In genomic region chr17:9976866-9977421, GRCm38 (mm10) we compare ENCODE assay signal across 26 mouse cellular contexts.
DNase-seq lines count a peak whose midpoint lies in the region; ATAC-seq and TF ChIP-seq lines count a peak whose summit lies in the region.
"Had no signal": no experiment of that assay in that cellular context is flagged by ENCODE, and none has a peak within 500 bp of the region (broad histone marks: within the 10 kb centered on the region; RNA-seq: fewer than 3 reads in every experiment).

No protein-coding gene starts in this region.

- no peaks in the 10 kb centered on the region for H3K9me3 ChIP-seq in heart, embryonic 11.5 days (replicated peaks; ENCODE audit: control insufficient read depth, low read length)
- no peaks in the 10 kb centered on the region; the same call in 1 of the 2 replicates for H3K9me3 ChIP-seq in heart, embryonic 14.5 days (ENCODE audit: control insufficient read depth, low read length)
- H3K9me3 ChIP-seq in heart, postnatal 0 days (replicated peaks; ENCODE audit: control insufficient read depth, low read length), result no peaks in the 10 kb centered on the region
- no peaks in the 10 kb centered on the region for H3K9me3 ChIP-seq in hindbrain, postnatal 0 days (ENCODE audit: low read length)
- H3K9me3 ChIP-seq: embryonic facial prominence, embryonic 12.5 days; embryonic facial prominence, embryonic 15.5 days; hindbrain, embryonic 12.5 days; hindbrain, embryonic 15.5 days; intestine, embryonic 15.5 days had no signal

- H3K27ac ChIP-seq in heart, embryonic 11.5 days (ENCODE audit: low read depth, low read length), result peak overlapping the region; percentile 84
- peak overlapping the region; percentile 54 to 77 for H3K27ac ChIP-seq in heart, embryonic 14.5 days (replicated peaks in 1 of 2; ENCODE audit: control insufficient read depth in 1 of 2, insufficient read depth in 1 of 2, low read depth in 2 of 2, low read length in 2 of 2)
- peak overlapping the region; percentile 1; the same call in 1 of the 2 replicates for H3K27ac ChIP-seq in heart, postnatal 0 days (ENCODE audit: low read depth)
- H3K27ac ChIP-seq in hindbrain, postnatal 0 days, result no peak overlapping the region
- H3K27ac ChIP-seq: embryonic facial prominence, embryonic 12.5 days; embryonic facial prominence, embryonic 15.5 days; hindbrain, embryonic 12.5 days; hindbrain, embryonic 15.5 days; intestine, embryonic 15.5 days had no signal

- H3K36me3 ChIP-seq in heart, embryonic 11.5 days (ENCODE audit: control insufficient read depth, insufficient read depth, low read length), result no peaks in the 10 kb centered on the region
- H3K36me3 ChIP-seq in heart, embryonic 14.5 days (ENCODE audit: control insufficient read depth, insufficient read depth, low read length), result no peaks in the 10 kb centered on the region
- H3K36me3 ChIP-seq in heart, postnatal 0 days (replicated peaks; ENCODE audit: control insufficient read depth, insufficient read depth, low read length), result no peaks in the 10 kb centered on the region
- H3K36me3 ChIP-seq in hindbrain, postnatal 0 days (ENCODE audit: insufficient read depth, low read length), result no peaks in the 10 kb centered on the region
- H3K36me3 ChIP-seq: embryonic facial prominence, embryonic 12.5 days; embryonic facial prominence, embryonic 15.5 days; hindbrain, embryonic 12.5 days; hindbrain, embryonic 15.5 days; intestine, embryonic 15.5 days had no signal

- no peak for DNase-seq in heart, postnatal 25 days (ENCODE audit: low spot score)
- no peak for DNase-seq in heart, postnatal 10 days
- DNase-seq in heart, postnatal 0 days (ENCODE audit: low spot score), result peak; percentile 14
- no peak for DNase-seq in heart, postnatal 4 days
- DNase-seq in ZHBTc4 (ENCODE audit: low read depth, low spot score), result peak; percentile 60
- no peak for DNase-seq in hindbrain, postnatal 0 days (ENCODE audit: low spot score)
- DNase-seq: adrenal gland, adult 2 months; adrenal gland, postnatal 14 days; cerebellum, adult 11 months; cerebellum, adult 2 months; cerebellum, adult 9-11 months; cerebellum, postnatal 25 days; forebrain, postnatal 0 days; gastrocnemius, adult 2 months; gastrocnemius, postnatal 14 days; kidney, adult 11 months; kidney, adult 9 months had no signal

- WGBS in heart, embryonic 11.5 days (ENCODE audit: insufficient replicate concordance), result 39% methylated on average over 4 of the region's 4 CpGs
- 23% methylated on average over 4 of the region's 4 CpGs for WGBS in heart, embryonic 14.5 days
- WGBS in heart, postnatal 0 days, result 45% methylated on average over 4 of the region's 4 CpGs
- 97% methylated on average over 4 of the region's 4 CpGs for WGBS in hindbrain, postnatal 0 days

- no peaks in the 10 kb centered on the region for H3K27me3 ChIP-seq in heart, embryonic 11.5 days (ENCODE audit: control insufficient read depth, insufficient read depth, low read length)
- no peaks in the 10 kb centered on the region for H3K27me3 ChIP-seq in heart, embryonic 14.5 days (ENCODE audit: control insufficient read depth, insufficient read depth, low read length)
- no peaks in the 10 kb centered on the region for H3K27me3 ChIP-seq in heart, postnatal 0 days (ENCODE audit: control insufficient read depth, insufficient read depth, low read length)
- H3K27me3 ChIP-seq in hindbrain, postnatal 0 days (ENCODE audit: insufficient read depth, low read length), result no peaks in the 10 kb centered on the region
- H3K27me3 ChIP-seq: embryonic facial prominence, embryonic 12.5 days; embryonic facial prominence, embryonic 15.5 days; hindbrain, embryonic 12.5 days; hindbrain, embryonic 15.5 days; intestine, embryonic 15.5 days had no signal

- H3K4me2 ChIP-seq in heart, embryonic 11.5 days, result peak overlapping the region; percentile 46
- peak overlapping the region; percentile 37 for H3K4me2 ChIP-seq in heart, embryonic 14.5 days (ENCODE audit: low read length)
- H3K4me2 ChIP-seq in heart, postnatal 0 days (ENCODE audit: low read depth, low read length), result no peak overlapping the region
- H3K4me2 ChIP-seq in hindbrain, postnatal 0 days (ENCODE audit: low read depth, low read length), result no peak overlapping the region
- H3K4me2 ChIP-seq: embryonic facial prominence, embryonic 12.5 days; embryonic facial prominence, embryonic 15.5 days; hindbrain, embryonic 12.5 days; hindbrain, embryonic 15.5 days had no signal

- peak; percentile 59; the same call in 1 of the 2 replicates for ATAC-seq in heart, embryonic 11.5 days (replicated peaks; ENCODE audit: insufficient number of reproducible peaks, low FRiP score, low TSS enrichment)
- peak; percentile 32; the same call in 1 of the 2 replicates for ATAC-seq in heart, embryonic 14.5 days (ENCODE audit: insufficient number of reproducible peaks, insufficient read depth, low FRiP score, low read depth)
- peak; percentile 65 for ATAC-seq in heart, postnatal 0 days (ENCODE audit: insufficient read depth, low read depth)
- ATAC-seq in hindbrain, postnatal 0 days, result no peak
- ATAC-seq: CD4-positive, CD25-positive, alpha-beta regulatory T cell, adult 4 months; forebrain, embryonic 14.5 days; forebrain, postnatal 0 days; intestine, embryonic 15.5 days had no signal

- no peak for TF ChIP-seq CTCF in heart, postnatal 0 days (IDR thresholded peaks at IDR 0.05; ENCODE audit: low read depth)
- no peak for TF ChIP-seq CTCF in hindbrain, postnatal 0 days (IDR thresholded peaks at IDR 0.05; ENCODE audit: low read depth)

- TF ChIP-seq EP300 in heart, postnatal 0 days (IDR thresholded peaks at IDR 0.05; ENCODE audit: low read depth), result no peak

- no peak overlapping the region for H3K4me3 ChIP-seq in heart, embryonic 11.5 days (ENCODE audit: low read depth, low read length)
- H3K4me3 ChIP-seq in heart, embryonic 14.5 days (ENCODE audit: control insufficient read depth in 1 of 2, insufficient read depth in 1 of 2, low read depth in 1 of 2, low read length in 2 of 2), result no peak overlapping the region
- H3K4me3 ChIP-seq in heart, postnatal 0 days (ENCODE audit: low read depth, low read length), result no peak overlapping the region
- H3K4me3 ChIP-seq in hindbrain, postnatal 0 days (ENCODE audit: low read length), result no peak overlapping the region
- H3K4me3 ChIP-seq: embryonic facial prominence, embryonic 12.5 days; embryonic facial prominence, embryonic 15.5 days; gastrocnemius, adult 2 months; hindbrain, embryonic 12.5 days; hindbrain, embryonic 15.5 days; intestine, embryonic 15.5 days had no signal

- no peak overlapping the region for H3K9ac ChIP-seq in heart, embryonic 11.5 days (ENCODE audit: low read depth, low read length)
- H3K9ac ChIP-seq in heart, embryonic 14.5 days (ENCODE audit: low read length), result no peak overlapping the region
- H3K9ac ChIP-seq in heart, postnatal 0 days (replicated peaks; ENCODE audit: low read depth, low read length), result no peak overlapping the region
- H3K9ac ChIP-seq in hindbrain, postnatal 0 days (replicated peaks; ENCODE audit: low read length), result no peak overlapping the region
- H3K9ac ChIP-seq: embryonic facial prominence, embryonic 12.5 days; embryonic facial prominence, embryonic 15.5 days; forebrain, postnatal 0 days; hindbrain, embryonic 12.5 days; hindbrain, embryonic 15.5 days; intestine, embryonic 15.5 days had no signal

- intact Hi-C loops in heart, postnatal 25 days (cut with DNase I), result no loop called here
- intact Hi-C loops in heart, postnatal 10 days (cut with DNase I), result loop anchor here (5.0 kb wide), 1 partner anchor 80 kb away; no protein-coding TSS in a partner anchor

- H3K4me1 ChIP-seq in heart, embryonic 11.5 days (ENCODE audit: control insufficient read depth, insufficient read depth, low read length), result peaks cover 23% of the 10 kb centered on the region; the same call in 1 of the 2 replicates
- peaks cover 27 to 37% of the 10 kb centered on the region in 2 experiments for H3K4me1 ChIP-seq in heart, embryonic 14.5 days (ENCODE audit: control insufficient read depth in 2 of 2, insufficient read depth in 2 of 2, low read length in 2 of 2)
- peaks cover 13% of the 10 kb centered on the region for H3K4me1 ChIP-seq in heart, postnatal 0 days (ENCODE audit: control insufficient read depth, insufficient read depth)
- H3K4me1 ChIP-seq in hindbrain, postnatal 0 days (ENCODE audit: insufficient read depth, low read length), result no peaks in the 10 kb centered on the region
- H3K4me1 ChIP-seq: embryonic facial prominence, embryonic 12.5 days; embryonic facial prominence, embryonic 15.5 days; intestine, embryonic 15.5 days had no signal

Comparison
In these comparisons a context has a peak if more than half of its experiments do, and no peak if none do; other contexts are left out.
1. H3K4me2 ChIP-seq: peak in heart, embryonic 11.5 days (single experiment) and heart, embryonic 14.5 days (single experiment); none in heart, postnatal 0 days (single experiment) and hindbrain, postnatal 0 days (single experiment).
2. DNase-seq: peak in heart, postnatal 0 days (single experiment) and ZHBTc4 (single experiment); none in heart, postnatal 25 days (single experiment), heart, postnatal 10 days (0 of 2), heart, postnatal 4 days (single experiment) and hindbrain, postnatal 0 days (single experiment).